Mouse (Mus musculus): Measurements from ENCODE around the gene Nudt12. TPM values are rescaled to one million over a fixed set of nuclear protein-coding genes. Genes with fewer than 3 reads are reported as not detected.

Gene Nudt12
- total RNA-seq (2021): 1 to 10 TPM; 2.9 to 3.8 TPM

DNA sequence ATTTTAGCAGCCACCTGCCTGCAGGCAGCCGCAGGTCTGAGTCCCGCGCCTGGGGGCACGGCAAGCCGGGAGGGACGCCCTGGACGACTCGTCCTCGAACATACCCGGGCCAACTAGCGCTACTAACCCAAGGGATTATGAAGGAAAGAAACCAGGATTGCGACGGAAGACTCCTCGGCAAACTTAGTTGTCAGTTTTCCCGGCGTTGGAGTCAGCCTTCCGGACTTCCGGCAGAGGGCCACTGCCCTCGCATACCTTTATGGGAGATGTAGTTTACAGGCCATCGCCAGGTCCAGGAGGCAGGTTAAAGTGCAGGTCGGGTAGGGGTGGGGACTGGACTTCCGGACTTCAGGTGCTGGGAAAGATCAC is at the start of gene Nudt12:
TSS of gene Nudt12 (minus strand) at position 282 of the 369 bp plus-strand sequence.
- DNase-seq: peak; percentile 62
- intact Hi-C loops (cut with DNase I): no loop called here

GRCm38 (mm10) chr17:59053306-59053705 is 40.1 kb upstream of the Nudt12 start:
- DNase-seq: peak; percentile 1
- intact Hi-C loops (cut with DNase I): no loop called here

DNA sequence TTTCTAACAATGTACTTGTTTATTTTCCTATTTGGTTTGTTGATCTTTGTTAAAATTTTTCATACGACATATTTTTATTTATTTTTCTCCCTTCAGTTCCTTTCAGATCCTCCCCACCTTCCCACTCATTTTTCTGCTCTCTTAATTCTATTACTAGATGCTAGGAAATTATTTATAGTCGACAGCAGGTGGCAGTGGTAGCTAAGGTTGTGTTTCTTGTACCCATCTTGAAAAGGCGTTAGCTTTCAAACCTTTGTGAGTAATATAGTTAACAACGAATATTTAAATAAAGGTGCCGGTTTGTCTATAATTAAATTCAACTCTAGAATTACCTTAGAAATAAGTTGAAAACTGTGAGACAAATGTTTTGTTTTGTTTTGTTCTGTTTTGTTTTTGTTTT is 26.6 kb upstream of the Nudt12 start:
- peak; percentile 16 for DNase-seq
- intact Hi-C loops (cut with DNase I): no loop called here

- intact Hi-C loops (cut with DNase I): no loop called here
- no peak for DNase-seq
Observed at GRCm38 (mm10) chr17:59033445-59033844, 20.3 kb upstream of the Nudt12 start.

DNA sequence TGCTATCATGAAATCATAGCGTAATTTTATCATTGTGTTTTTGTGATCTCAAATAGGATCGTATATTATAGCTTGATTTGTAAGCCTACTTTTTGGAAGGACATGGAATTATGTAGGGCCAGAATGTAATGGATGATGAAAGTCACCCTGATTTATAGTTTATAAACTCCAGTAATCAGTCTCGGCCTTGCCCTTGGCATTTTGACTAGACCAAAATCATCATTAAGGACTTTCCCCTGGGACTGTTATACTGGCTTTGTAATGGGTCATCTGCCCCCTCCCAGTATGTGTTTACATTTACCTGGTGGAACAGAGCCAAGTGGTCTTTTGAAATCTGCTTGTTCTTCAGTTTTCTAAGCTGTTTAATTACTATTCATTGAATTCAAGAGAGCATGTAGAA is 13.2 kb upstream of the Nudt12 start:
- intact Hi-C loops (cut with DNase I): no loop called here

DNA sequence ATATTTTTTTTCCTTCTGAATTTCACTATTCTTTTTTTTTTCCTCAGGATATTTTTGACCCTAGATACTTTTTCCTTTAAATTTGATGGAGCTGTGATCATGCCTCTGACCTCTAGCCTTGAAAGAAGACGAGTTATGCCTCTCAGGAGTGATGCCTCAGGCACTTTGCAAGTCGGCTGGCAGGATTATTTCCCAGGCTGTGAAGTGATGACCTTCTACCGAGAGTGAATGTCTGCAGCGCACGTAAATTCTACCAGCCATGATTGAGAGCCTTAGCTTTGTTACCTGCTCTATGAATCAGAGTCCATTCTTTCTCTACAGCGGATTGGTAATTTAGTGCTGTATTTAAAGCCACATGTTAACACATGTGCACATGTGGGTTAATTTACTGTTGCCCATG is 11.3 kb upstream of the Nudt12 start:
- no peak for DNase-seq
- intact Hi-C loops (cut with DNase I): no loop called here

More for the DNA sequence above, 13.2 kb upstream of the Nudt12 start:
- DNase-seq: no peak

DNA sequence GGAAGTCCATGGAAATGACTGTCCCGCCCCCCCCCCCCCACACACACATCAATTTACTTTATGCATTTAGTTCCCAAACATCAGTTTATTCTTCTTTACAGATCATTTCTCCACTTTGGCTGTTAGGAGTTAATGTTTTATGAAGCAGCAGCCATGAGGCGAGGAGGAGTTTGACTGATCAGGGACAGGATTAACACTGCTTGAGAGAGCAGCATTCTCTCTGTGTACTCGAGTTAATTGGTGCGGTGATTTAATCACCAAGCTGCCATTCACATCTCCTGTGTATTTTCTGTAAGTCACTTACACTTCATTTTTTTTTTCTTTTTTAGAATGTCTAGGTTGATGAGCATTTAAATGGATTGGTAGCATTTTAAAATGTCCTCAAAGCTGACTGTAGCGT is 10.8 kb upstream of the Nudt12 start:
- no peak for DNase-seq
- intact Hi-C loops (cut with DNase I): no loop called here

DNA sequence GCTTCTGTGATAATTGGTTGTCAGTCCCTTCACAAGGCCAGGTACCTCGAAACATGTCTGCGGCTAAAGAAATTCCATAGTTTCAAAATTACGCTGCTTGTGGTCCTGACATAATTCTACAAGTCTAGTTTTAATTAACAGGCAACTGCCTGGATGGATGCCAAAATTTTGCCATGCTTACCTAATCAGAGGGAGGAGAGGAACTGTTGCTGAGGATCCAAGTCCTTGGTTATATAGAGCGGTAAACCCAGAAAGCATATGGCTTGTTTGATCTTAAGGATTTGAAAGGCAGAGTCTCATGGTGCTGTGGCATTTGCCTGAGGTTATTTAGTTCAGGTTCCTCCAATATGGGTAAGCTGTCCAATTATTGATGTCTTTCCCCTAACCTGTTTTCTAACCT is 5.5 kb upstream of the Nudt12 start:
- intact Hi-C loops (cut with DNase I): no loop called here
- DNase-seq: no peak

GRCm38 (mm10) chr17:59012421-59013090 is 616 bp downstream of the Nudt12 start:
- intact Hi-C loops (cut with DNase I): no loop called here
- peak; percentile 8 for DNase-seq

GRCm38 (mm10) chr17:59011546-59012307 is 1.4 kb downstream of the Nudt12 start:
- intact Hi-C loops (cut with DNase I): no loop called here
- no peak for DNase-seq

DNA sequence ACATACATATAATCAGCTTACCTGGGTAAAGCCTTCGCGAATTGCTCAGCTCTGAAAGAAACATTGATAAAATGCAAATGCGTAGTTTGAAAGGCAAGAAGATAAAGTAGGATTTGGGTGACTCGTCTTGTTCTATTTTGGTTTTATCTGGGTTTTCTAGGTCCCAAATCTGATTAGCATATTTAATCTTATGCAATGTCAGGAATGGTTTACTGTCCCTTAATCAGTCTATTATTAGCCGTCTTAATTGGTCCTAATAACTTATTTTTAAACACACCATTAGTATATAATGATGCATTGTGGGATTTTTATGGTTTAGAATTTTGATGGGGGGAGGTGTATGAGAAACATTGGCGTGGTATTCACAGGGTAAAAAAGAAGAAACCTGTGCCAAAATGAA is 21.9 kb downstream of the Nudt12 start, which contains the start of gene Pdzph1:
TSS of gene Pdzph1 (minus strand) at position 101 of the 400 bp plus-strand sequence.
- DNase-seq: no peak
- intact Hi-C loops (cut with DNase I): no loop called here

DNA sequence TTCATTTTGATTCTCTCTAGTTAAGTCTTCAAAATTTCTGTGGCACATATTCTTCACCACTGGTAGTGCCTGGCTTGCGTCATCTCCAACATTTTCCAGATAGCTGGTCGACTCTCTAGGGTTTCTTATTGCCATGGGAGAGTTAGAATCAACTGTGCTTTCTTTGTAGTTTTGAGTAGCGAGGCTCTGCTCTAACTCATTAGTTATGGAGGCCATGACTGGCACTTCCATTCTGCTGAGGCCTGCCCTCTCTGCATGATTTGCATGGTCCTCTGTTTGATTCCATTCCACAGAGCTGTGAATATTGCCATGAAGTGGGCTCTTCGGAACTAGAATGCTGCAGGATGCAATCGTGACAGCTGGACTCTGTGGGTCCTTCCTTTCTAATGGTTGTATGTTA is 39.9 kb downstream of the Nudt12 start:
- DNase-seq: no peak
- intact Hi-C loops (cut with DNase I): no loop called here

- intact Hi-C loops (cut with DNase I): no loop called here
- DNase-seq: peak; percentile 18
Observed at GRCm38 (mm10) chr17:58959905-58960304, 53.3 kb downstream of the Nudt12 start.

DNA sequence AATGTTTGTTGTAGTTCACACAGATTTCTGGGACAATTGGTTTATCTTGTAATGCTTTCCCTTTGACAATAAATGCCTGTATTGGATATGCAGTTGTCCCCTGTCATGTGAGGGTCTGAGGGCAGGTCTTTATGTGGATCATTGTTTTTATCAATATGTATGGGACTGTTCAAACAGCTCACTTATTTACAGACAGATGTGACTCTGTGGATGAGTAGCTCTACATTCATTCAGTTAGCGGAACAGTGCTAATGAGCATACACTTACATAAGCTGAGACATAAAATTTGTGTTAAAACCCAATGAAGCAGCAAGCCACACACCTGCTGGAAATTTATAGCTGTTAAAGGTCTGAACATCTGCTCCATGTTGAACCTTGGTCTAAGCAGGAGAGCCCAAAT is 56.1 kb downstream of the Nudt12 start:
- DNase-seq: no peak
- intact Hi-C loops (cut with DNase I): no loop called here

Other genes with a start within 250 kb of the Nudt12 start
- gene Pdzph1, start 22.0 kb downstream of the Nudt12 start, total RNA-seq (2021): 1 to 10 TPM; 2.1 to 3.5 TPM

Data from left cerebral cortex, postnatal 4 days (tissue).